Mouse (Mus musculus) G1E (cell line): ENCODE results near the gene Slain2. TPM values are rescaled to one million over a fixed set of nuclear protein-coding genes. Genes with fewer than 3 reads are reported as not detected.

ENCODE experiments used
- ATAC-seq: 2 replicates; pipeline ENCODE4 v1.8.0; 2016; ENCODE audit warnings: mild to moderate bottlenecking; ENCODE audit not compliant: insufficient number of reproducible peaks, poor library complexity, low FRiP score, severe bottlenecking; ENCODE audit errors: extremely low read depth
- DNase-seq: peaks from one replicate; pipeline ENCODE4 v3.0.0; 2012; ENCODE audit warnings: low spot score
- H3K27me3 ChIP-seq: 2 replicates; pipeline ENCODE4 v1.6.1; 2012; ENCODE audit warnings: mild to moderate bottlenecking, low read length, inconsistent platforms; ENCODE audit not compliant: insufficient read depth
- H3K36me3 ChIP-seq: replicated peaks from 2 replicates; pipeline ENCODE3; 2012; ENCODE audit warnings: mild to moderate bottlenecking, inconsistent platforms
- H3K4me1 ChIP-seq: 2 replicates; pipeline ENCODE4 v1.6.1; 2012; ENCODE audit warnings: low read depth, low read length, inconsistent platforms, mixed read lengths; ENCODE audit not compliant: insufficient read depth
- H3K4me3 ChIP-seq: 2 replicates; pipeline ENCODE4 v1.5.1; 2012; ENCODE audit warnings: low read depth, mild to moderate bottlenecking, inconsistent platforms, low read length, moderate library complexity, mixed read lengths
- H3K9me3 ChIP-seq: replicated peaks from 2 replicates; pipeline ENCODE4 v1.6.1; 2012; ENCODE audit warnings: inconsistent platforms
- CTCF ChIP-seq: IDR thresholded peaks from 2 replicates; pipeline ENCODE4 v1.5.1; 2012; ENCODE audit warnings: low read depth, low read length, inconsistent platforms, mixed read lengths
- GATA1 ChIP-seq: IDR thresholded peaks from 2 replicates; pipeline ENCODE4 v1.6.1; 2012; ENCODE audit warnings: borderline replicate concordance, low read length, inconsistent platforms, mixed read lengths
- GATA2 ChIP-seq: IDR thresholded peaks from 2 replicates; pipeline ENCODE4 v1.6.1; 2012; ENCODE audit warnings: low read depth, low read length, inconsistent platforms, borderline replicate concordance
- POLR2AphosphoS5 ChIP-seq: IDR thresholded peaks from 2 replicates; pipeline ENCODE4 v1.6.1; 2012; ENCODE audit warnings: low read depth, low read length, inconsistent platforms; ENCODE audit not compliant: insufficient replicate concordance
- TAL1 ChIP-seq: conservative IDR thresholded peaks from 2 replicates; pipeline ENCODE4 v1.6.1; 2012; ENCODE audit warnings: low read depth, low read length, inconsistent platforms, mixed read lengths
- polyA plus RNA-seq: library from polyadenylated mRNA; stranded (reverse); fragments of >175 nt; gene quantifications from 2 replicates; pipeline ENCODE4 v1.2.3, GENCODE M21; 2012
- total RNA-seq, 2 experiments: library from RNA; stranded (forward) in 1 of 2; stranded (reverse) in 1 of 2; fragments of 200-1000 nt in 1 of 2; fragments of >200 nt in 1 of 2; fragmentation: Nextera tagmentation in 1 of 2; gene quantifications; 2 replicates each; pipeline ENCODE4 v1.2.3; 2014 to 2017

The Slain2 gene
- total and polyA plus RNA-seq, 3 experiments = 7.7 to 42.4 (median 26.2) TPM

DNA sequence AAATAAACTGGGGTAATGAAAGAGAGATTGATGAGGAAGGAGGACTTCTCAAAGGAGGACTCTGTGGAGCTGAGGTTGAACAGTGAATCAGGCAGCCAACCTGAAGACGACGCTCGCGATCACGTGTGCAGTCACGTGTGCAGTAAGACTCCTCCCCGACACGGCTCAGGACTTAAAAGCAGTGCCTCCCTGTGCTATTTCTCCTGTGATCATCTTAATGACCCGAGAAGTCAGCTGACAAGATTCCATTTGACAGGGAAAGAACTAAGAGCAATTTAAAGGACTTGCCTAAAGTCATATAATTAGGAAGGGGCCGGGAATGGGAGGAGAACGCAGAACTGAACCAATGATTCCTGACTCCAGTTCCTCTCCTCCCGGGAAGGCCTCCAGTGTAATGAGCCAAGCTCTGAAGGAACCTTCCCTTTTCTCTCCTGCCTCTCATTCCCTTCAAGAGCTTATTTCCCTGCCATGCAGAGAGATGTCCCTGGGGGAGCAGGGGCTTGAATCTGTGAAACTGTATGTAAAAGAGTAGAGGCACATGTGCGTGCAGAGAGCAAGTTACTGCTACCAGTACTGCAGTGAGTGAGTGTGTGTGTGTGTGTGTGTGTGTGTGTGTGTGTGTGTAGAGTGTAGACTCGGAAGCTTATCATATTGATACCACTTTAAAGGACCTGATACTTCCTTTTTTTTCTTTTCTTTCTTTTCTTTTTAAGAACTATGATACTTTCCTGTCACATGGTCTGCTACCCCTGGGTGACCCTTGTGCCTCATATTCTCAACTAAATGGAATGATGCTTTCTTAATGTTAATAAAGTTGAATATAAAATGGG lies 44.1 kb upstream of the Slain2 start:
- H3K9me3 ChIP-seq = peaks cover 4% of the 10 kb centered on the region
- DNase-seq (no peak), ATAC-seq (no peak)
- TF ChIP-seq TAL1 (no peak), GATA2 (no peak), GATA1 (no peak), CTCF (no peak), POLR2AphosphoS5 (no peak)
- peaks cover 29% of the 10 kb centered on the region for H3K27me3 ChIP-seq
- no peaks in the 10 kb centered on the region for H3K36me3 ChIP-seq
- H3K4me3 ChIP-seq = no peak overlapping the region
- H3K4me1 ChIP-seq = peaks cover 66% of the 10 kb centered on the region

DNA sequence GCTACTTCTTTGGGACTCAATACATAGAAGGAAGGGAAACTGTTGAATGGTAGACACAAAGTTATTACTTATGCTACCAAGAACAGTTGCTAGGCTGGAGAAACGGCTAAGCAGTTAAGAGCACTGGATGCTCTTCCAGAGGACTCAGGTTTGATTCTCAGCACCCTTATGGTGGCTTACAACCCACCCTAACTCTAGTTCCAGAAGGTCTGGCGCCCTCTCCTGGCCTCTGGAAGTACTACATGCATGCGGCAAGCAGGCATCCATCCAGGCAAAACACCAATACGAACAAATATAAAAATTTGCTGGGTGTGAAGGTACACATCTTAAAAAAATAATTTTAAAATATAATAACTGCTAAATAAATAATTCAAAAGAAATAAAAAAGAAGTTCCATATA lies 43.0 kb upstream of the Slain2 start:
- Histone ChIP-seq H3K4me1 (peaks cover 61% of the 10 kb centered on the region), H3K27me3 (peaks cover 37% of the 10 kb centered on the region), H3K36me3 (no peaks in the 10 kb centered on the region), H3K9me3 (peaks cover 4% of the 10 kb centered on the region), H3K4me3 (no peak overlapping the region)
- ATAC-seq (no peak), DNase-seq (no peak)
- TF ChIP-seq CTCF (peak; percentile 21; the same call in 1 of the 2 replicates), GATA1 (no peak), GATA2 (no peak)

DNA sequence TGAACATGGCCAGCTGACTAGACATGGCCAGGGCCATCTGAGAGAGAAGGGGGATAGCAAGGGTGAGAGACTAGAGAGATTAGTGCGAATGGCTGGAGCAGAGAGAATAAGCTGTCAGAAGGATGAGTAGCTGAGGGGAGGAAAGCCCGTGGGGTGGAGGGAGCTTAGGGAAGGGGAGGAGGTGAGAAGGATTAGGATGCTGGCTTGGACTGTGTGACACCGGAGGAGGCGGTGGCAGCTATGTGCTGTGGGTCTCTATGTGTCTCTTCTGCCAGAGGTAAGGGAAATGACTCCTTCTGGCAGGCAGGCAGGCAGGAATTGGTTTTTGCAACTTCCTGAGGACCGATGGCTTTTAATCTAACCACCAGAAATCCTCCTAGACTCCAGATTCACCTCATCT lies 34.4 kb upstream of the Slain2 start:
- Histone ChIP-seq H3K36me3 (no peaks in the 10 kb centered on the region), H3K4me3 (no peak overlapping the region), H3K4me1 (peaks cover 22% of the 10 kb centered on the region), H3K9me3 (no peaks in the 10 kb centered on the region), H3K27me3 (peaks cover 40% of the 10 kb centered on the region)
- DNase-seq = no peak
- no peak for ATAC-seq
- TF ChIP-seq TAL1 (no peak), POLR2AphosphoS5 (no peak), GATA2 (no peak), CTCF (no peak), GATA1 (no peak)

DNA sequence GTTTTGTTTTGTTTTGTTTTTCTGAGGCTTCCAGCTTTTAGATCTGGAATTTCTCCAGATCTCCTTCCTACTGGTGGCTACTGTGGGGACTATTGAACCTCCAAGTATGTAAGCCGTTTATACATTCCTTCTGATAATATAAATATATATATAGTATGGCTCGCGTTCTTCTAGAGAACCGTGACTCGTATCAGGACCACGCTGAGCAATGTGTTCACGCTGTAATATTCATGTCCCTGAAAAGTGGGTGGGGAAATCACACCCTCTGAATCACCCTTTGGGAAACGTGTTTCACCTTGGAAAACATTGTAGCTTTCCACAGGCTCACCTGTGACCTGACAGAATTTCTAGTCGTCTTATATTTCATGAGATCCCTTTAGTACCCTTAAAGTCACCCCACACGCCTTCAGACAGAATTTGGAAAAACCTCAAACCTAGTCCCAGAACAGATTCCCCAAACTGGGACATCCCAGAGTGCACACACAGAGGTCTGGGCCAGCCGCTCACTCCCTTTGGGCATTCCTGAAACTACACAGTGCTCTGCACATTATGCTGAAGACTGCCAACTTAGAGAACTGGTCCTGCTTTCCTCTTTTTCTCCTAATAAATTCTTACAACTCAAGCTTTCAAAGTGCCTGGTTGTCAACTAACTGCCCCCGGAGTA lies 32.2 kb upstream of the Slain2 start:
- DNase-seq (no peak), ATAC-seq (no peak)
- H3K9me3 ChIP-seq = no peaks in the 10 kb centered on the region
- no peaks in the 10 kb centered on the region for H3K36me3 ChIP-seq
- TF ChIP-seq GATA1 = no peak
- TF ChIP-seq GATA2 = no peak
- no peak for TF ChIP-seq CTCF
- TF ChIP-seq TAL1 = no peak
- no peak for TF ChIP-seq POLR2AphosphoS5
- no peak overlapping the region for H3K4me3 ChIP-seq
- H3K4me1 ChIP-seq = peaks cover 15% of the 10 kb centered on the region
- peaks cover 26% of the 10 kb centered on the region for H3K27me3 ChIP-seq

- DNase-seq = no peak
- Histone ChIP-seq H3K4me1 (peaks cover 15% of the 10 kb centered on the region), H3K4me3 (no peak overlapping the region), H3K27me3 (peaks cover 26% of the 10 kb centered on the region), H3K36me3 (no peaks in the 10 kb centered on the region), H3K9me3 (no peaks in the 10 kb centered on the region)
- no peak for ATAC-seq
- TF ChIP-seq POLR2AphosphoS5 = no peak
- no peak for TF ChIP-seq CTCF
- no peak for TF ChIP-seq TAL1
- no peak for TF ChIP-seq GATA2
- TF ChIP-seq GATA1 = no peak
These were observed 31.7 kb upstream of the Slain2 start for GRCm38 (mm10) chr5:72882412-72882765.

- Histone ChIP-seq H3K27me3 (peaks cover 20% of the 10 kb centered on the region), H3K4me3 (no peak overlapping the region), H3K4me1 (peaks cover 13% of the 10 kb centered on the region), H3K36me3 (no peaks in the 10 kb centered on the region), H3K9me3 (no peaks in the 10 kb centered on the region)
- no peak for DNase-seq
- no peak for ATAC-seq
- no peak for TF ChIP-seq TAL1
- TF ChIP-seq POLR2AphosphoS5 = no peak
- TF ChIP-seq GATA1 = no peak
- TF ChIP-seq GATA2 = no peak
- no peak for TF ChIP-seq CTCF
These were observed 30.4 kb upstream of the Slain2 start for GRCm38 (mm10) chr5:72883706-72884105.
